Mouse (Mus musculus) left cerebral cortex, adult 11 months (tissue): ENCODE data around the gene Wdr95.

ENCODE experiments used
- DNase-seq: peaks from one replicate; pipeline ENCODE4 v3.0.0; 2022; ENCODE audit warnings: low spot score

The Wdr95 gene

DNA sequence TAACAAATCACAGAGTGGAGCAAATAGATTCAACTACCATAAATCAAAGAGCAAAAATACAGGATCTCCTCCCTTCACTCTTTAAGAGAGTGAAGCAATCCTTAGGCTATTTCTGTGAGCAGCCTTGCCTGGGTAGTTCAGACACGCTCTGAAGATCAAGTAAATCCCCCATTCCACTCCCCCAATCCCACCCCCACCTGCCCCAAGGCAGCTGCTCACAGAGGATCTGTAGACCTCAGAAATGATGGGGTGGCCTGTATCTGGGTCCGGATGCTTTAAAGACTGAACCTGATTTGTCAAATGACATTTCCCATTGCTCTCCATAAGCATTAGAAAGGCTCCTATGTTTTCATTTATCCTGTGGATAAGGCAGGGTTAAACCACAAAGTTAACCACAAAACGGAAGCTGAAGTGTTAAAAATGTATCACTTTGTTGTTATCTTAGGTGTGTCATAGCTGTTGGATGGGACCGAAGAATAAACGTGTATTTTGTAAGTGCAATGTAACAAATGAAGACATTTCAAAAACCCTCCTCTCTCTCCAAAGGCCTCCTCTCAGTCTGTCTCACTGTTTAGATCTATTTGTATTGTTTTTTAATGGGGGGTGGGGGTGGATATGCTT, 54.3 kb downstream of the Wdr95 start:
- DNase-seq: no peak

DNA sequence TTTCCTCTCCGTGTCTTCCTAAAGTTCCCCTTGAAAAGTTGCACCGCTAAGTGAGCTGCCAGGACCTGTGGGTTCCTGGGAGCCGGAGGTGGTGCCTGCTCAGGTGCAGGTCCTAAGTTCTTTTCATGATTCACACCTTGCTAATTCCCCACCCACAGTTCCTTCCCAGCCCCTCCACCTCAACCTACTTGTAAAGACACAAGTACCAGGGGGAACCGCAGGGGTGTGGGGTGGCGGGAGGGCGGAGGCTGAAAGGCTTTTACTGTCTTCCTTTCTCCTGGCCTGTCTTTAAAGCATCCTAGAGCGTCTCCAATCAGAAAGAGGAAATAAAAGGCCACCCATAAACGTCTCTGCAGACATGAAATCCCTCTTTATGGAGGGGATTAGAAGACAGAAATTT, 55.0 kb downstream of the Wdr95 start:
- DNase-seq: no peak

DNA sequence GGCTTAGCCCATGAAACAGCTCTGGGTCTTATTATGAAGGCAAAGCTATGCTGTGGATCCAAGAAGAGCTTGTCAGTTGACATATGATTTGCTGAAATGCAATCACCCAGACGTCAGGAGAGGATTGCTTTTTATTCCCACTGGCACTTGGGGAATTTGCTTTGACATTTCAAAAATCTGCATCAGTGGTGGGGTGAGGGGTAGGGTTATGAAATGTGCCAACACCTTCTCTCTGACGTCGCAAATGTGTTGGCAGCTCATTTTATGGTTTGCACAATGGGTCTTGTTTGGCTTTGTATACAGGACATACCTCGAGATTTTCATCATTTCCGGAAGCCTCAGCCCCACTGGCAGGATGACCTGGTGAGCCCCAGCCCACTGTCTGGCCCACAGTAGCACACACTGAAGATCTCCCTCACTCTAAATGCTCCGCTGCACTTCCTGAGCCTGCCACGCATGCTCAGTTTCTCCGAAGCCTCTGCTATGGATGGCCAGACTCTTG, 55.7 kb downstream of the Wdr95 start:
- DNase-seq: no peak

DNA sequence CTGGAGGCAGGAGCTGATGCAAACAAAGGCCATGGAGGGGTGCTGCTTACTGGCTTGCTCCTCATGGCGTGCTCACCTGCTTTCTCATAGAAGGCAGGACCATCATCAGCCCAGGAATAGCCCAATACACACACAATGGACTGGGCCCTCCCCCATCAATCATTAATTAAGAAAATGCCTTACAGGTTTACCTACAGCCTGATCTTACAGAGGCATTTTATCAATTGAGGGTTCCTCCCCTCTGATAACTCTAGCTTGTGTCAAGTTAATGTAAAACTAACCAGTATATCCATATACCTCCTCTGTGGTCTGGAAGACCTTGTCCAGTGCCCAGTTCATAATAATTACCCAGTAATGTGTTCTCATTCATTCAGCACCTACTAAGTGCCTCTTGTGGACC, 56.8 kb downstream of the Wdr95 start:
- DNase-seq: no peak

DNA sequence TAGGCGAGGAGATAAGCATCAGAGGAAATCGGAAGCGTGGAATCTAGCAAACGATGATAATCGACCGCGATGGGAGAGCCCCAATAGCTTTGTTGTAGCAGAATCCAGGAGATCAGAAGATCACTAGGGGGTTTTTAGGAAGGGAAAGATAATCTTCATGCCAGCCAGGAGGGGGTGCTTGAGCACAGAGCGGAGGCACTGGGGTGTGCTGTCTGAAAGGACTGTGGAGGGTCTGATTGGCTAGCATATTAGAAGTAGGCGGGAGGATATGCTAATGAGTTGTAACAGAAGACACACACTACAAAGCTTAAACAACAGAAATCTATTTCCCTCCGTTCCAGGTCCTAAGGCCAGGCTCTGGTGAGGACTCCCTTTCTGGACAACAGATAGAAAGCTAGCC, 57.4 kb downstream of the Wdr95 start:
- no peak for DNase-seq

DNA sequence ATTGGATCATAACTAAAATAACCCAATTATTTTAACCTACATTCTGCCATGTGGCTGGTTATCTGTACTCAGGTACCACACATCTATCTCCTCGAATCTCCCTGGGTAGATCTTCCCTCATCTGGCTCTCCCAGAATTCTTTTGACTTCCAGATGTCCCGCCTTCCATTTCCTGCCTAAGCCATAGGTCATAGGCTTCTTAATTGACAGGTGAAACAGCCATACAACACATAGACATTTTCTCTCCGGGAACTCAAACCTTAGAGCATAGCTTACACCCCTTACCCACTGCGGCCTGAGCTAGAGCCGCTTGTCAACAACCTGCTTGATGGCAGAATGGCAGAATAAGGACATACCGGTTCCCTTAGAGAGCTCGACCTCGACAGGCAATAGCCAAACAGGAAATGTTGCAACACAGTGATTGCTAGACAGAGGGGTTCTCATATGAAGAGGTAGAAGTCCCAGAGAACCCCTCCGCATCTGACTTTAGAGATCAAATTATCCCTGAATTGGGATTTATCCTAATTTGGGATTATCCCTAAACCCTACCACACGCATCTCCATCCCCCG, 58.9 kb downstream of the Wdr95 start:
- no peak for DNase-seq

- no peak for DNase-seq
Observed at GRCm38 (mm10) chr5:149588814-149589534, 60.5 kb downstream of the Wdr95 start.

- no peak for DNase-seq
Observed at GRCm38 (mm10) chr5:149589932-149590331, 61.5 kb downstream of the Wdr95 start.

DNA sequence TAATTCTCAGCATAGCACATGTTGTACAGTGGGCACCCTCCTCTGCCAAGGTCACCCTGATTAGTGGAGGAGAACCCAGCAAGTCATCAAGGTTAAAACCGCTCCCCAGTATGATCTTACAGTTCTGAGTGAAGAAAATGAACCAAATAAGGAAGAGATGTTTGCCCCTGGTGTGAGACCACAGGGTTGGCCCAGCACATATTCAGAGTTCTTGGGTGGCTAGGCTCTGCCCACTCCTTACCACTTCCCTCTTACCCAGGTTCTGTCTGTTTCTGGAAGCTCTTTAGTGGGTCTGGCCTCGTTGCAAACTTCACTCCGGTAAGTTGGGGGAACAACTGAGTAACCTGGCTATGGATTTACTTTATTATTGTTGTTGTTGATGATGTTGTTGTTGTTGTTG, 65.7 kb downstream of the Wdr95 start:
- no peak for DNase-seq

- no peak for DNase-seq
Observed at GRCm38 (mm10) chr5:149597351-149597750, 68.9 kb downstream of the Wdr95 start.

- no peak for DNase-seq
Observed at GRCm38 (mm10) chr5:149601996-149602395, 73.5 kb downstream of the Wdr95 start.

DNA sequence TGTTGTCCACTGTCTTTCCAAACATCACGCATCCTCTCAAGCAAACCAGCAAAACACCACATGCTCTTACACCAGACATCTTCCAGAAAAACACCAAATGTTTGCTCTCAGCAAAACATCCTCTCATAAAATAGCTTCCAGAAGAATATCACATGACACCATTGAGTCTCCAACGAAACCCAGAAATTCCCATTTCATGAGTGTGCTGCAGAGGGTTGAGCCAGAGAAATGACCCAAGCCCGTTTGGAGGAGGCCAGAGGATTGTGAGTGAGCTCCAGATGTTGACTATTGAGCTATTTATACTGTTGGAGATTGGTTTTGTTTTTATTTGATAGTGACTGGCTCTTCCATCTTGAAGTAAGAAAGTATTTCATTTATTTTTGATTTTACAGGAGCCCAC, 74.8 kb downstream of the Wdr95 start:
- DNase-seq: no peak

GRCm38 (mm10) chr5:149607083-149607720, 78.7 kb downstream of the Wdr95 start:
- no peak for DNase-seq

DNA sequence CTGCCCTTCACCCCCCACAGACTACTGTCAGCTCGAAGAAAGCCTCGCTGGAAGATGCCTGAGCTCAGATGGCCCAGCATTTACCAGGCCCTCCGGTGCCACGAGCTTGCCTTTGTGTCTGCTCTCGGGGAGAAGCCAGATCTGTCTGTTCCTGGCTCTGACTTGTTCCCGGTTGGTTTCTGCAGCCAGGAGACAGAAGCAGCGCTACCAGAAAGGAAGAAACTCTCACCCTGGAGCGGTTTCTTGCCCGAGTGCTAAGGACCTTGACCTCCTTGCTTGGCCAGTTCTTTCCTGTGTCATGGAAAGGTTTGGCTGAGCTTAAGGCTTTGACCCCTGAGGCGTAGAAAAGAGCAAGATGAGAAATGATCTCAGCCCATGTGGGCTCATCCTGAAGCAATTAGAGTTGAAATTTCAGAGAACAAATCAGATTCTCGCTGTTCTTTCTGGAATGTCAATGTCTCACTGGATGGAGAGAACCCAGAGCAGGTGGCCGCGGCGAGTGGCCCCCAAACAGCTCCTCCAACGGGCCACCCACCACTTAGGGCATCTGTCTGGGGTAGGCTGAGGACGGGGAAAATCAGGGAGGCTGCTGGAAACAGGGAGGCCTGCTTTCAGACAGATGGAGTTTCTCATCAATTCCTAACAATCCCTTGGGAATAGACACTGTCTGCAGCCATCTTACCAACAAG, 83.1 kb downstream of the Wdr95 start:
- DNase-seq: no peak

GRCm38 (mm10) chr5:149612165-149612518, 83.7 kb downstream of the Wdr95 start:
- no peak for DNase-seq

GRCm38 (mm10) chr5:149612740-149613139, 84.3 kb downstream of the Wdr95 start:
- DNase-seq: no peak

DNA sequence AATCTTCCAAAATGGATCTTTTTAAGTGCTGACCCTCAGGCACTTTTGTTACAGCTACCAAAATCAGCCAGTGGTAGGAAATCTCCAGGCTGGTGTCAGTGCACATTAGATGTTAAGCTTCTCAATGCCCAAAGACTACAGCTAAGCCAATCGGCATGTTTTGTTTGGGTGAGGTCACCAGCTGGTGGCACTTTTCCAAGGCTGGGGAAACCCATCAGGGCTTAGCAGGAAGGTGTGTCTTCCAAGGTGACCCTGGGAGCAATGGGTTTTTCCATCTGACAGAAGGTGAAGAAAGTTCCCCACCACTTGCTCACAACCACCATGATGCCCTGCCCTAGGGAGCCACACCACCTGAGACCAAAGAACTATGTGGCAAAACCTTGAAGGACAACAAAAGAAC, 87.7 kb downstream of the Wdr95 start:
- DNase-seq: no peak

DNA sequence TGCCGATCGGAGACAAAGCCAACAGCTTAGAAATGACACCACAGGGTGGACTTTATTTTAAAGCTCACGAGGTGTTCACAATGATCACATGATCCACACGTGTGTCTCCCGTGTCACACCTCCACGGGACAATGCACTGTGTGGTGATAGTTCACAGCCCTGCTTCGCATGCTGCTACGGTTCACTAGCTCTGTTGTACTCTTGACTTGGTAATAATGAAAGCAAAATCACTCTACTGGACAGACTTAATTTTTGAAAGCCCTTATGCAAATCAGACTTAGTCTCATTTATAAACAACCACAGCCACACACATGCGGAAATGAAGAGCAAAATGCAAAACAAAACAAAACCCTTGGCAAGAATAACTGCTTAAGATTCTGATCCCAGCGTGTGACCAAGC, 88.3 kb downstream of the Wdr95 start:
- no peak for DNase-seq

- DNase-seq: no peak
Observed at GRCm38 (mm10) chr5:149617776-149618425, 89.4 kb downstream of the Wdr95 start.

DNA sequence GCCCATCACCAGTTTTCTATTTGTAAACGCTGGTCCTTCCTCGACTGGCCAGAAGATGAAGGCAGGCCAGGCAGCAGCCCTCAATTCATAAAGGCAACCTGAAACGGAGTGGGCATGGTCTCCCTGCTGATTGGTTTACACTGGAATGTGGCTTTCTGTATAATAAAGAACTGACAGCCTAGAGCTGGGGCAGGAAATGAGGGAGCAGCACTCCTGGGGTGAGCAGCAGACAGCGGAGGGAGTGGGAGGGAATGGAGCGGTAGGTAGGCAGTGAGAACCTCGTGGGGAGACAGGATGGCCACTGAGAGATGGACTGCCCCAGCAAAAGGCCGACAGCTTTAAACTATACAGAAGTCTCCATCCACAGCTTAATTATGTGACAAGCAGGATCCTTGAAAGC, 93.7 kb downstream of the Wdr95 start:
- DNase-seq: no peak

GRCm38 (mm10) chr5:149622644-149623043, 94.2 kb downstream of the Wdr95 start:
- DNase-seq: no peak
